Mouse (Mus musculus) forebrain, embryonic 13.5 days (tissue): ENCODE measurements at regions not wholly inside any gene's neighbourhood (a gene's known extent, or its start where the extent isn't known, plus 50 kb on each side); places are given as distances from the start of the nearest gene placed in this dataset.
A peak's percentile ranks its signal among the peaks of the same experiment; 100 is the strongest.
"Not testable (repeated sequence)": the region's sequence is repeated elsewhere in the genome, so short reads cannot be mapped to it uniquely, and the experiment has no call there.

Experiments used
- ATAC-seq: fragments of 200-750 bp; cut with Nextera tagmentation; 2 replicates; pipeline ENCODE4 v1.8.0; 2017
- H3K27ac ChIP-seq: fragments of 300-500 bp; sonication (generic); 2 replicates; pipeline ENCODE4 v1.5.1; 2015; ENCODE audit warnings: inconsistent platforms, mild to moderate bottlenecking, moderate library complexity
- H3K27me3 ChIP-seq: fragments of 300-500 bp; sonication (generic); 2 replicates; pipeline ENCODE4 v1.6.1; 2015; ENCODE audit warnings: mild to moderate bottlenecking, inconsistent platforms
- H3K36me3 ChIP-seq: fragments of 300-500 bp; sonication (generic); 2 replicates; pipeline ENCODE4 v1.6.1; 2015; ENCODE audit warnings: mild to moderate bottlenecking, inconsistent platforms; ENCODE audit not compliant: poor library complexity, severe bottlenecking
- H3K4me1 ChIP-seq: fragments of 300-500 bp; sonication (generic); 2 replicates; pipeline ENCODE4 v1.6.1; 2015; ENCODE audit warnings: inconsistent platforms
- H3K4me2 ChIP-seq: fragments of 300-500 bp; sonication (generic); 2 replicates; pipeline ENCODE4 v1.6.1; 2015; ENCODE audit warnings: inconsistent platforms, mild to moderate bottlenecking, moderate library complexity
- H3K4me3 ChIP-seq: fragments of 300-500 bp; sonication (generic); 2 replicates; pipeline ENCODE4 v1.5.1; 2015; ENCODE audit warnings: mild to moderate bottlenecking, inconsistent platforms
- H3K9ac ChIP-seq: fragments of 300-500 bp; sonication (generic); 2 replicates; pipeline ENCODE4 v1.6.1; 2015; ENCODE audit warnings: mild to moderate bottlenecking, inconsistent platforms
- H3K9me3 ChIP-seq: fragments of 300-500 bp; sonication (generic); replicated peaks from 2 replicates; pipeline ENCODE4 v1.6.1; 2016; ENCODE audit warnings: inconsistent platforms
- WGBS: fragments of 180-500 bp; shearing (Covaris S2); methylation state at CpG from one replicate; pipeline ENCODE4 v1.1.7; 2015; 5-methylcytosine and 5-hydroxymethylcytosine counted together

DNA sequence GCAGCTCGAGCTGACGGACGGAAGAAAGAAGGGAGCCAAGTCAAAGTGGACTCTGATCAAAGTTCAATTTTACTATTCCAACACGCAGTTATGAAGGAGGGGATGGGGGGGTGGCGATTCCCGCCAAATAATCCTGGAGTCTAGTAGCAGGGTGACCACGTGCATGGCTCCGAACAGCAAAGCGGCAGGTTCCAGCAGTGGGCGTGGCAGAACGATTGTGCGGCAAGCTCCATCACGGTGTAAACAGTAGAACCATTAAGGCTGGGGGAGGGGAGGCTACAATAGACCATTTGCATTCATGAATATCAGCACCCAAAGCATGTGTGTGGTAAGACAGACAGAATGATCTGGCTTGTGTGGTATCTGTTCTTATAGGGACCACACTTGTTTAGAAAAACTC, 237.6 kb downstream of the Sorl1 start:
- WGBS: 84% methylated on average over 13 of the region's 13 CpGs
- H3K4me2 ChIP-seq, H3K9me3 ChIP-seq, H3K27me3 ChIP-seq, ATAC-seq, H3K9ac ChIP-seq, H3K27ac ChIP-seq, H3K4me3 ChIP-seq, H3K36me3 ChIP-seq: not testable (repeated sequence)
- peaks cover 37% of the 10 kb centered on the region for H3K4me1 ChIP-seq

DNA sequence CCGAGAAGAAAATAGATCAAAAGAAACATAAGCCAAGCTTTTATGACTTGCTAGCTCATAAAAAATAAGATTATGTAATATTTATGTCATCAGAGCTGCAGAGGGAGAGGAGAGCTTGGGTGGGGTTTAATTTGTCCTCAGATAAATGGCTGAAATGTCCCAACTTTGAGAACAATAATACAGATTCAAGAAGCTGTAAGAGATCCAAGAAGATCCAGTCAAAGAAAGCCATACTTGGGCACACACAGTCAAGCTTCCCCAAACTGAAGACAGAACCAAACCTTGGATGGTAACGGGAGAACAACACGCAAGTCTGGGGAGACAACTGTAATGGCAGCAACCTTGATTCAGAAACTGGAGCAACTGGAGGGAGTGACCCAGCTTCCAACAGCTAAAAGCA, 243.6 kb downstream of the Sorl1 start:
- Histone ChIP-seq H3K9me3 (no peaks in the 10 kb centered on the region), H3K4me2 (no peak overlapping the region), H3K4me3 (no peak overlapping the region)

DNA sequence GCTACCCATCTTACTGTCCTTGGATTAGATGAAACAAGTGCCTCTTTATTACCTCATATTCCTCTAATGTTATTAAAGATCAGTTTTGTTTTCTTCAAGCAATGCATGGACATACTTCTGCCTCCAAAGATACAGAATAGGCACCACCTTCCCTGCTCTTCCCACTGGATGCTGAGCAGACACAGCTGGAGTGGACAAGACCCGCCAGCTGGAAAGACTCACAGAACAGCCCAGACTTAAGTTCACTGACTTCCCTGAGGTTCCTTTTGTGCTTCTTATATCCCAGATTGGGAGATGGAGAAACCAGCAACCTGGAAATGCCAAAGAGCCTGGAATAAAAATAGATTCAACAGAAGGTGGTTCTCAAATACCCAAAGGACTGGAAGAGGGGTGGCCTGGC, 245.0 kb downstream of the Sorl1 start:
- no peaks in the 10 kb centered on the region; the same call in 1 of the 2 replicates for H3K9me3 ChIP-seq
- WGBS: 80% methylated on average over 1 of the region's 1 CpGs
- no peak overlapping the region for H3K9ac ChIP-seq

More for the DNA sequence above, 243.6 kb downstream of the Sorl1 start:
- Histone ChIP-seq H3K4me1 (peaks cover 19% of the 10 kb centered on the region), H3K27me3 (no peaks in the 10 kb centered on the region), H3K27ac (no peak overlapping the region), H3K9ac (no peak overlapping the region), H3K36me3 (no peaks in the 10 kb centered on the region)
- WGBS: 94% methylated on average over 3 of the region's 3 CpGs
- ATAC-seq: no peak

DNA sequence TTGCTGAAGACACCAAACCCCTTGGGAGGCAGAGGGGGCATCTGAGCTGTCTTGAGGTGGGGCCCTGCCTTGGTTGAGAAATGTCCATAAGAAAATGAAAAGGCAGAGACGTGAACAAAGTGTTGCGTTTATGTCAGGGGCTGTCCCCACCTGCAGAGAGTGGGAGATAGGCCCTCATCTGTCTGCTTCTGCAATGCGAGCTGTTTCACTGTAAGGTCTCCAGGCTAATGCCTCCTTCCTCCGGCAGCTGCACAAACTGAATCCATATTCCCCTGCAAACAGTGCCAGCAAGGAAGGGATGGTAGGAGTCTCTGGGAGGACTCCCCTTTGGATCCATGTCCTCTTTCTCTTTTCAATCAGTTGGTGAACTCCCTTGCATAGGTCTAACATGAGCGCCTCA, 263.0 kb downstream of the Sorl1 start:
- WGBS: 35% methylated on average over 5 of the region's 5 CpGs
- peak; percentile 23; the same call in 1 of the 2 replicates for ATAC-seq
- Histone ChIP-seq H3K4me2 (peak overlapping the region; percentile 32), H3K4me1 (peaks cover 42% of the 10 kb centered on the region), H3K4me3 (no peak overlapping the region), H3K36me3 (no peaks in the 10 kb centered on the region), H3K9ac (peak overlapping the region; percentile 45), H3K27me3 (no peaks in the 10 kb centered on the region), H3K9me3 (no peaks in the 10 kb centered on the region), H3K27ac (peak overlapping the region; percentile 88)

More for the DNA sequence above, 245.0 kb downstream of the Sorl1 start:
- H3K27me3 ChIP-seq: no peaks in the 10 kb centered on the region
- no peak for ATAC-seq
- H3K36me3 ChIP-seq: no peaks in the 10 kb centered on the region
- H3K4me2 ChIP-seq: no peak overlapping the region
- H3K4me1 ChIP-seq: peaks cover 19% of the 10 kb centered on the region
- H3K4me3 ChIP-seq: no peak overlapping the region
- no peak overlapping the region for H3K27ac ChIP-seq

DNA sequence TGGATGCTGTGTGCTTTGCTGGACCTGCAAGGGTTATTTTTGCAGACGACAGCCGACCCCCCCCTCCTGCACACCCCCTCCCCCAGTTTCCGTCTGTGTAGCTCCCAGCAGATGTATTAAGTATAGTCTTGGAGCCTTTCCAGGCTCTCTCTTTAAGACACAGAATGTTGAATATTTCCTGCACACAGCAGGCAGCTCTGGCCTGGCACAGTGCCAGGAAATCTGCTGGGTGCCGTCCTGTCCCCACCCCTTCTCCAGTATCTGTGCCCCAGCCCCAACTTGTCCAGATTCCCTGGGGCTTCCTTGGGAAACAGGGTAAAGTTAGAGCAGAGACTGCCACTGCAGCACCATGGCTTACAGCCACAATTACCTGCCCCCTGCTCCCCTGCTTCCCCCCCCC, 263.4 kb downstream of the Sorl1 start:
- no peaks in the 10 kb centered on the region for H3K27me3 ChIP-seq
- WGBS: 0% methylated on average over 4 of the region's 4 CpGs
- H3K4me3 ChIP-seq: no peak overlapping the region
- peak; percentile 93 for ATAC-seq
- peak overlapping the region; percentile 32 for H3K4me2 ChIP-seq
- peak overlapping the region; percentile 45 for H3K9ac ChIP-seq
- H3K27ac ChIP-seq: peak overlapping the region; percentile 88
- peaks cover 42% of the 10 kb centered on the region for H3K4me1 ChIP-seq
- H3K36me3 ChIP-seq: no peaks in the 10 kb centered on the region
- H3K9me3 ChIP-seq: no peaks in the 10 kb centered on the region

DNA sequence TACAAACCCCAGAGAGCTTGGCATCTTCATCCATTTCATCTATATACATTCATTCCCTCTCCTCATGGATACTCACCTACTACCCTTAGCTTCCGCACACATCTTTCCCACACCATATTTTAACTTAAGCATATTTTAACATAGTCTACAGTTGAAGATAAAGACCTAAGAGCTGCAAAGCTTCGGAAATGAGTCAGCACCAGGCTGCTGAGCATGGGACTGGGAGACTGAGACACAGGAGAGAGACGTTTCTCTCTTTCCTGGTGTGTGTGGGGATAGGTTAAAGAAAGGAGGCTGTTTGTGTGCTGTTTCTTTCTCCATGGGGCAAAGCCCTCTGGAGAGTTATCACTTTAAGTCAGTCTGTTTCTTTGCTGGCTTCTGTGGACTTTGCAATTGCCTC, 264.3 kb downstream of the Sorl1 start:
- no peaks in the 10 kb centered on the region for H3K9me3 ChIP-seq
- H3K4me1 ChIP-seq: peaks cover 42% of the 10 kb centered on the region
- H3K4me3 ChIP-seq: no peak overlapping the region
- no peak overlapping the region for H3K9ac ChIP-seq
- ATAC-seq: no peak
- 80% methylated on average over 3 of the region's 3 CpGs for WGBS
- no peaks in the 10 kb centered on the region for H3K36me3 ChIP-seq
- no peaks in the 10 kb centered on the region for H3K27me3 ChIP-seq
- H3K27ac ChIP-seq: peak overlapping the region; percentile 88
- H3K4me2 ChIP-seq: no peak overlapping the region

DNA sequence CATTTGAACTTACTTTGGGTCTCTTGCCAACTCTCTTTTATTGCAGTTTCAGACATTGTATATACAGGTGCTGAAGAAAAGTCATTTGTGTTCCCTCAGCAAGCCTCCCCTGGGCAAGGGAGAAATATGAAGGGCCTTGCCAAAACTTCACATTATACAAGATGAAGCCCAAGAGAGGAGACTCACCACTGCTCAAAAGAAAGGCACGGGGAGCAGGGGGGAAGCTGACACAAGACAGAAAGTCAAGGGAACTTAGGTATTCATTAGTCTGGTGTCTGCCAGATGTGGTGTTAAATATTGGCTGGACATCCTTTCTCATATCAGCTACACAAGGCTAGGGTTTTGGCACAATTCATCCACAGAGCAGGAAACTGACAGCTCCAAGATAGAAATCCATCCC, 272.0 kb downstream of the Sorl1 start:
- H3K4me2 ChIP-seq: no peak overlapping the region
- no peak overlapping the region for H3K27ac ChIP-seq
- 0 out of 2 replicates have a peak, but pooled peaks cover 2% of the 10 kb centered on the region for H3K27me3 ChIP-seq
- ATAC-seq: no peak
- H3K9me3 ChIP-seq: no peaks in the 10 kb centered on the region
- H3K9ac ChIP-seq: no peak overlapping the region
- 82% methylated on average over 1 of the region's 1 CpGs for WGBS
- no peaks in the 10 kb centered on the region for H3K36me3 ChIP-seq
- H3K4me3 ChIP-seq: no peak overlapping the region
- H3K4me1 ChIP-seq: peaks cover 18% of the 10 kb centered on the region

DNA sequence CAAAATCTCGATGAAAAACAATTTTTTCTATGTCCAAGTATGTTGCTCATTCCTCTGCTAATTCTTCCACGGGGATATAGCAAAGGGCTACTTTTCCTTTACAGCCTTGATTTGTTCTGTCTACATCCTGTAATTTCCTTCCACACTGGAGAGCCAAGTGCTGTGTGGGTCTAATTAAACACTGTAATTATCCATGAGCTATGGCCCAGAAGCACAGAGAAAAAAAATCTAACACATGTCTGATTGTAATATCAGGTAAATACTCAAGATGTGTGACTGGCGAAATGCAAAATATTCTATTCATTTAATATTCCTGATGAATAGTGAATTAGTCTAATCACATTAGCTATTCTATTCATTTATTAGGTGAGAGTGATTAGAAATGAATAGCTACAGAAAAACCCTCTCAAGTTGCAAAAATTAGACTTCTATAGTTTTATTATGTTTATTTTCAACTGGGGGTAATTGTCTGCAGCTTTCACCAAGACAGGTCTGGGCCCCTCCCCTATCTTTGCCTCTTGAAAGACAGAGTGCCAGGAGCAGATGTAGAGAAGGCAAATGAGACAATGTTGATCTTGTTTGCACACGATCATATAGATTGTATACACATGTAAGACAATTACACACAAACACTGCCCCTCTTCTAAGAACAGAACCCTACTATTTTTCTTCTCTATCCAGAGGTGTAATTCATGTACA, 274.3 kb downstream of the Sorl1 start:
- peaks cover 16% of the 10 kb centered on the region for H3K4me1 ChIP-seq
- 31% methylated on average over 4 of the region's 4 CpGs for WGBS
- no peak overlapping the region for H3K4me2 ChIP-seq
- 0 out of 2 replicates have a peak, but pooled peaks cover 2% of the 10 kb centered on the region for H3K27me3 ChIP-seq
- ATAC-seq: peak; percentile 74; the same call in 1 of the 2 replicates
- H3K4me3 ChIP-seq: no peak overlapping the region
- H3K9ac ChIP-seq: no peak overlapping the region
- peak overlapping the region; percentile 19 for H3K27ac ChIP-seq
- H3K36me3 ChIP-seq: no peaks in the 10 kb centered on the region
- H3K9me3 ChIP-seq: no peaks in the 10 kb centered on the region

DNA sequence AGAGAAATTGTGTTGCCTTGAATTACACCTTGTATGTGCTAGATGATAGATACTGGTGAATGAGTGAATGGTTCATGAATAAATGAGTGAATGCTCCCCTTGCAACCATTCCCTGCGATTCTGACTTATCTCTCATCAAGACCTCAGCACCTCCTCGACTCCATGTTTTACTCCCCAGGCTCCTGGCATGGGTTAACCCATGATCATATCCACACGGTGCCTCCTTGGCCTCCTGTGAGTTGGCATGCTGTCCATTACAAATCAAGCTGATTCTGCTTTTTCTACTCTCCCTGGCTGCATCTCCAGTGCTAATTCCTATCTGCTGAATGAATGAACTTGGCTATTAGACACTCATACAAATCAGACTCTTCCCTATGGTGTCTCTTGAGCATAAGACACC, 279.5 kb downstream of the Sorl1 start:
- Histone ChIP-seq H3K9ac (no peak overlapping the region), H3K4me1 (peaks cover 7% of the 10 kb centered on the region; the same call in 1 of the 2 replicates), H3K4me2 (no peak overlapping the region), H3K36me3 (no peaks in the 10 kb centered on the region), H3K4me3 (no peak overlapping the region), H3K27ac (no peak overlapping the region), H3K9me3 (no peaks in the 10 kb centered on the region), H3K27me3 (no peaks in the 10 kb centered on the region)
- ATAC-seq: no peak
- 91% methylated on average over 3 of the region's 3 CpGs for WGBS

DNA sequence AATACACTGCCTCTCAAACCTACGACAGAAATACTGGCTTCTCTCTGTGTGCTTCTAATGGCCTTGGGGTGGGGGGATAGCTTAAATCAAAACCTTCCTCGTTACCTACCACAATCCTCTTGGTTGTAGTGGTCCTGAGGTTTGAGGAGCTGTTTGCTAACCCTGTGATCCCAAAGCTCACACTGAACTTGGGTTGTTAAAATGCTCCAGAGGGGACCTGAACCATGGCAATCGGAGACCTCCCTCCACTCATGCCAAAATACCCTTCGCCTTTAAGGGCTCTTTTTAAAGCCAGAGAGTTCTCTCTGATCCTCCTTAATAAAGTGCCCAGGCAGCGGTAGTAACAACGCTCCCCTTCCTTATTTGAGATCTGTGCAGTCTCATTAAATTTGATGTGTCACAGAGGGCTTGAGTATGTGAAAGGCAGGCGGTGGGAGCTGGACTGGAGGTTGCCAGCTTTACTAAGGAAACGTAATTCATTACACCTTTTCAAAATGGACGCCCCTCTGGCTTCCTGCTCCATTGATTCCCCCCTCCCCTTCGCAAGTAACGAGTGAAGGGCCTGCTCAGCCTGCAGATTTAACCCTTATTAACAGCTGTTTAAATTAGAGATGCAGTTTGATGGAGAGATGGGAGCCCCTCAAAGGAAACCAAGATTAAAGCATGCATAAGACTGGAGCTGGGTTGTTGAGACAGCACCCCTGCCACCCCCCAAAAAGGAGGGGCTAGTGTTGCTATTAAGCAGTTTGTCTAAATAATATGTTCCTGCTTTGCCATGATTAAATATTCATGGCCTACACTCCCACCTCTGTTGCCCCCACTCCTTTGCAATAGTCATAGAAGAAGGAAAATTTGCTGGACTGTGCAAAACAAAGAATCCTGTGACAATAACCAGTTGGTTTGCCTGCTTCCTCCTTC, 289.4 kb downstream of the Sorl1 start:
- H3K4me2 ChIP-seq: peak overlapping the region; percentile 4; the same call in 1 of the 2 replicates
- peak; percentile 92 for ATAC-seq
- H3K4me3 ChIP-seq: no peak overlapping the region
- 19% methylated on average over 11 of the region's 11 CpGs for WGBS
- H3K9me3 ChIP-seq: peaks cover 11% of the 10 kb centered on the region; the same call in 1 of the 2 replicates
- H3K27ac ChIP-seq: peak overlapping the region; percentile 87
- H3K36me3 ChIP-seq: no peaks in the 10 kb centered on the region
- peaks cover 14% of the 10 kb centered on the region for H3K4me1 ChIP-seq
- H3K9ac ChIP-seq: no peak overlapping the region
- H3K27me3 ChIP-seq: no peaks in the 10 kb centered on the region

DNA sequence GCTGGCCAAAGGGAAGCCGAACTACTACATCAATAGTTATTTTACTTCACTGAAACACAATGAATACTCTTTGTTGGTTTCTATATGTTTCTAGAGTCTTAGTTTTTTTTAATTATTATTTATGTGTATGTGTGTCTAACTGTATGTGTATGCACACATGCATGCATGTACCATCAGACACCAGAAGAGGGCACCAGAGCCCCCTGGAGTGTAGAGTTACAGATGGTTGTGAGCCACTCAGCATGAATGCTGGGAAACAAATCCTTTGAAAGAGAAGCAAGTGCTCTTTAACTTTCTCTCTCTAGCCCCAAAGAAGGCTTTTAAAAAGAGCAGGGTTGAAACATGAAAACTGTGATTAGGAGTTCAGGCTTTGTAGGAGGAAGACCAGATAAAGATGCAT, 290.7 kb downstream of the Sorl1 start:
- H3K27ac ChIP-seq: peak overlapping the region; percentile 44
- peaks cover 11% of the 10 kb centered on the region; the same call in 1 of the 2 replicates for H3K9me3 ChIP-seq
- 92% methylated on average over 1 of the region's 1 CpGs for WGBS

DNA sequence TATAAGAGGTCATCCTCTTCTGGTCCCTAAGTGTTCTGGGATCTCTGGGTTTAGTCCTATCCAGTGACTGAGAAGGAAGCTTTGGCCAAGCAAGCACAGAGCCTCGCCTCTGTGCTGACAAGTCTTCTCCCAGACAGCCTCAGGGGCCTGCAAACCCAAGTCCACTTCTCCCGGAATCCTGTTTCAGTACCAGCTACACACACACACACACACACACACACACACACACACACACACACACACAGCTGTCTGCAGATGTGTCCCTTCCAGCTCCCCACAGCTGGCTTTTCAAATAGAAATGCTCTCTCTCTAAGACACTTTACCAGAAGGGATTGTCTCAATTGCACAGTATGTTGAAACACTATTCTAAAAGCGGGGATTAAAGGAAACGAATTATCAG, 296.7 kb downstream of the Sorl1 start:
- Histone ChIP-seq H3K4me3 (no peak overlapping the region), H3K27me3 (no peaks in the 10 kb centered on the region), H3K27ac (no peak overlapping the region), H3K9me3 (no peaks in the 10 kb centered on the region), H3K36me3 (no peaks in the 10 kb centered on the region), H3K9ac (no peak overlapping the region), H3K4me2 (no peak overlapping the region), H3K4me1 (no peaks in the 10 kb centered on the region)
- no peak for ATAC-seq
- WGBS: 72% methylated on average over 4 of the region's 4 CpGs

More for the DNA sequence above, 290.7 kb downstream of the Sorl1 start:
- no peaks in the 10 kb centered on the region for H3K27me3 ChIP-seq
- no peak overlapping the region for H3K4me2 ChIP-seq
- no peaks in the 10 kb centered on the region for H3K36me3 ChIP-seq
- peaks cover 14% of the 10 kb centered on the region for H3K4me1 ChIP-seq
- H3K9ac ChIP-seq: no peak overlapping the region
- ATAC-seq: no peak
- no peak overlapping the region for H3K4me3 ChIP-seq
